Mouse (Mus musculus) left cerebral cortex, postnatal 36 days (tissue): ENCODE data around the gene Ifi208. TPM values are rescaled to one million over a fixed set of nuclear protein-coding genes. Genes with fewer than 3 reads are reported as not detected.
"Not testable (repeated sequence)": the region's sequence is repeated elsewhere in the genome, so short reads cannot be mapped to it uniquely, and the experiment has no call there.

Experiments used
- DNase-seq, 2 experiments: peaks; one replicate each; pipeline ENCODE4 v3.0.0; 2021 to 2022; ENCODE audit warnings: low spot score in 2 of 2, mixed read lengths in 1 of 2
- intact Hi-C: fragments of 180-260 bp; cut with DNase I; formaldehyde crosslinking; loops from one replicate; pipeline ENCODE4 v1.15.1; 2025
- microRNA-seq: library from miRNA; unstranded; fragments of <30 nt; microRNA quantifications from one replicate; pipeline ENCODE4 v1.2.0, GENCODE M21; 2022
- total RNA-seq, 2 experiments: library from RNA; stranded (reverse); gene quantifications; 2 replicates each; pipeline ENCODE4 v1.2.3; 2021

The Ifi208 gene
- not detected for total RNA-seq

DNA sequence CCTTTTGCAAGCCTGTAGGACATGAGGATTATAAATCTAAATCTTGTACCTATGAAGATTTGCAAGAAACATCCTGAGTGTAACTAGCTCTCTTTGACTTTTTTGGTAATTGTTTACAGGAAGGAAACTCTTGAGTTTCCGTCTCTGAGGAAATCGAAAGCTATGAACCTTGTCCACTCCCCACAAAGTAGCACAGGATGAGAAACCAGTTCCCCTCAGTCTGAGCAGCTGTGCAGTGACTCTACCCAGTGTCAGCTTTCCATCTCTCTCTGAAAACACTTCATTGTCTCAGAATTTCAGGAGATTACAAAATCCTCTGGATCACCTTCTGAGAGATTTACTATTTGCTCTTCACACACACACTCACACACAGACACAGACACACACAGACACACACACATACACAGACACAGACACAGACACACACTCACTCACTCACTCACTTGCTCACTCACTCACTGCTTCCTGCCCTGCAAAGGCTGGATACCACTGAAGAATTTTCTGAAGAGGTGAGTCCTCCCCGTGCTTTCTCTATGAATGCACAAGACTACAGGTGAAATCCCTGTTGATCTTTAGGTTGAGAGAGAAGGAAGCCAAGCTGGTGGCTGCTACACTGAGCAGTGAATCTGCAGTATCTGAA, at the start of gene Ifi208:
Ifi208 (plus strand) TSS at position 218 of the 640 bp plus-strand sequence.
- DNase-seq, intact Hi-C loops: not testable (repeated sequence)

- intact Hi-C loops, result no loop called here
- DNase-seq, result no peak
Observed at GRCm38 (mm10) chr1:173624052-173624451, 49.4 kb upstream of the Ifi208 start.

DNA sequence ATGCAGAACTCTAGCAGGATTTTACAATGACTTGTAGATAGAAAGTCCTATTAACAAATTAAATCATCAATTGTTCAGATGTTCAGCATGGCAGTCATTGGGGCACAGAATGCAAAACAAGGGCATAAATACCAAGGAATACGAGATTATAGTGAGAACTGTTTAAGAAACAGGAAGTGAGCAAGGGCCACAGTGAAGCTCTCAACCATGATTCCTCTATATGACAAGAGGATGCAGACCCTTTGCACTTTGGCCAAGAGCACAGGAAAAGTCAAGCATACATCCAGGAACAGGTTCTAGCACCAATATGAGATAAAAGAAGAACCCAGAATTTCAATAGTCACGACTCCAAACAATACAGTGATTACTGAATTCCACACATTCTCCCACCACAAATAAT, 46.8 kb upstream of the Ifi208 start:
- no peak for DNase-seq
- intact Hi-C loops, result no loop called here

- intact Hi-C loops, DNase-seq: not testable (repeated sequence)
Observed at GRCm38 (mm10) chr1:173630622-173631021, 42.9 kb upstream of the Ifi208 start, which contains the start of gene Ifi209. TSS of gene Ifi209 (plus strand) at chr1:173630917.

DNA sequence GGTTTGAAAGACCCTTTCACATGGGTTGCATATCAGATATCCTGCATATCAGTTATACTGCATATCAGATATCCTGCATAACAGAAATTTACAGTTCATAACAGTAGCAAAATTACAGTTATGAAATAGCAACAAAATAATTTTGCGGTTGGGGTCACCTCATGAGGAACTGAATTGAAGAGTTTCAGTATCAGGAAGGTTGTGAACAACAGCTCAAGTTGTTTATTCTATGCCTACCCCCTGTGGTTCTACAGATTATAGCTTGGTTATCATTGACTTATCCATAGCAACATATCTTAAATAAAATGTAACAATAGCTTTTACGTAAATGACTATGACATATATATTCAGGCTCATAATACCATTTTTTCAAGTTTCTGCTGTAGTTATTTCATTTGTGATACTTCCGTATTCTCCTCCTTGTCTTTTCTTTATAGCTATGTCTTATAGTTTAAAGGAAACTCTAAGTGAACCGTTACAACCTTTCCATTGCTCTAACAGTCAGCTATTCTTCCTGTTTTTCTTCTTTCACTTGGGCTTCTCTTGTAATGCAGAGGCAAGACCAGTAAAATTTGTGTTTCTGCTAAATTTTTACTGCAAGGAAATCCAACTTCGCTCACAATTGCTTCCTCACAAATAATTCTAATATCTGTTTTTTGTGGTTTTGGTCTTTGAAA, 39.4 kb upstream of the Ifi208 start:
- no peak for DNase-seq
- intact Hi-C loops, result no loop called here

DNA sequence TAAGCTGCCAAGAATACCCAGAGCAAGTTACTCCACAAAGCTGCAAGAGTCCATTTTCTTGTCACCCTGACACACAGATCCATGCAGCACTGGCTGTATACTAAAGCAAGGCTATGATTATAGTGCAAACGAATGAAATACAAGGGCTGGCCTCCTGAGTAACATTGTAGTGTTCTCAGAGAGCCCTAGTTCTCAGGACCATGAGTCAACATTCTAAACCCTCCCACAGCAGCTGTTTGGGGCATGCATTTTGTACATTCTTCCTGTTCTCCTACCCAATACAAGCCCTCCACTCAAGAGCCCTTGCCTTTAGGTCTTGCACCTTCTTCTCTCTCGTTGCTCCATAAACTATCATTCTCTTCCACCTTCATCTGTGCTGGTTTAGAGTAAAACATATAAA, 28.1 kb upstream of the Ifi208 start:
- intact Hi-C loops, result no loop called here

GRCm38 (mm10) chr1:173657973-173658372, 15.5 kb upstream of the Ifi208 start:
- no peak for DNase-seq
- intact Hi-C loops, result no loop called here

More for the DNA sequence above, 28.1 kb upstream of the Ifi208 start:
- DNase-seq, result no peak

DNA sequence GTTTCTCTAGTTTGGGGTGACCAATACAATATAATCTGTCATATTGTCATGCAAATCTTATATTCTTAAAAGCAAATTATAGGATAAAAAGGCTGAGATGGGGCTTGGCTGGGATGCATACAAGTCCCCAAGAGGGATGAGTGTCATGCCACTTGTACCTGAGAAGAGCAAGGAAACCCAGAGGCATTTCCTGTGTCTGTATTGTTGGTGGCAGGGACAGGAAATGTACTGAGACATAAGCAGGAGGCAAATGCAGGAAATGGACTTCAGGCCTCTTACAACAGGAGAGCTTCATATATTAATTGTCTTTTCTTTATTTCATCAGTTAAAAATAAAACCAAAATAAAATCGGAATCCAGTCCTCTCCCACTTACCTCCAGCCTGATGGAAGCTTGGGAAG, 5.1 kb downstream of the Ifi208 start:
- intact Hi-C loops, DNase-seq: not testable (repeated sequence)

GRCm38 (mm10) chr1:173694270-173694669, 20.8 kb downstream of the Ifi208 start:
- DNase-seq, result no peak
- intact Hi-C loops, result no loop called here

- intact Hi-C loops, result no loop called here
- no peak for DNase-seq
Observed at GRCm38 (mm10) chr1:173733219-173733618, 59.7 kb downstream of the Ifi208 start.

DNA sequence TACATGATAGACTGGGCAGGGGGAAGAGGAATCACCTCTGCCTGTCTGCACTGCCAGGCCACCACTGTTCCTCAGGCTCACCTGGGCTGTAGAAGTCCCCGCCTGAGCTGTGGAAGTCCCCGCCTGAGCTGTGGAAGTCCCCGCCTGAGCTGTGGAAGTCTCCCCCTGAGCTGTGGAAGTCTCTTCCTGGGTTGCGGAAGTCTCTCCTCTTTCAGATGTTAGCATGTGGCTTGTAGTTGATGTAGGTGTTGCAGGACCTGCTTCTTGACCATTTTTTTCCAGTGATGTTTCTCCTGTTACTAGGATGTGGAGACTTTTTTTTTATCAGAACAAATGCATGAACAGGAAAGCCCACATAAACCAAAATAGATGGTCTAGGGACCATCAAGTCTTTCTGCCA, 61.5 kb downstream of the Ifi208 start:
- DNase-seq, intact Hi-C loops: not testable (repeated sequence)

GRCm38 (mm10) chr1:173736986-173737385, 63.5 kb downstream of the Ifi208 start:
- DNase-seq, result no peak
- intact Hi-C loops, result no loop called here

DNA sequence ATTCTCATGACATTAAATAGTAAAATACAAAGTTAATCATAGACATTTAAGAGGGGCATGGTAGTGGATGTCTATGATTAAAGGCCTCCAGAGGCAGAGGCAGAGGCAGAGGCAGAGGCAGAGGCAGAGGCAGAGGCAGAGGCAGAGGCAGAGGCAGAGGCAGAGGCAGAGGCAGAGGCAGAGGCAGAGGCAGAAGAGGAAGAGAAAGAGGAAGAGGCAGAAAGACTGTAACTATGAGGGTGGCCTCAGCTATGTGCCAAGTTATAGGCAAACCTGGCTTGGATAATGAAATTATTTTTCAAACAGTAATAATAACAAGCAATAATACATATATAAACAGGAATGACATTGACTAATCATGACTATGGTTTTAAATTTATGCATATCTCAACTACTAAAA, 67.1 kb downstream of the Ifi208 start:
- no peak for DNase-seq
- intact Hi-C loops, result no loop called here

DNA sequence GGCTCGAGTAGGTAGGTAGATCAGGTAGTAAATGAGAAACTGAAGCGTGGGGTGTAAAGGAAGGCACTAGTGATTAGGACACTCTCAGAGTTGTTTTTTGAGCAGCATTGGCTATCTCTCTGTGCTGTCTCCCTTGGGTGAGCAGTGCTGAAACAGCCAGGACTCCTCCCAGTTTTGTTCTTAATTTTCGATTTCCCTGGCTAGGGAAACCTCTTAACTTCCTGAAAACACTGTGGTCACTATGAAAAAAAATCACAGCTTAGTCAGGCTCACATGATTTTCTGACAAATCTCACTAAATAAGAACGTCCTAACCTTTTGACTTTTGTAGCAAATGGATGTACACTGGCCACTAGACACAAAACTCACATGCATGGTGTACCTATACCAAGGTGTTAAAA, 68.2 kb downstream of the Ifi208 start, which contains the start of gene Ifi207:
Ifi207 (minus strand) TSS at position 92 of the 400 bp plus-strand sequence.
- intact Hi-C loops, result no loop called here
- no peak for DNase-seq

GRCm38 (mm10) chr1:173742262-173742661, 68.8 kb downstream of the Ifi208 start:
- DNase-seq, result no peak
- intact Hi-C loops, result no loop called here

Small RNAs within 50 kb of the gene (microRNA-seq; reads per million reads assigned to microRNA genes)
- gene Gm44339, result not detected

Other genes with a start within 250 kb of the Ifi208 start
- gene Ifi206, start 182.6 kb upstream of the Ifi208 start, total RNA-seq, result not detected
- not detected for gene Ifi214, start 137.7 kb upstream of the Ifi208 start, total RNA-seq
- not detected for gene Ifi213, start 74.4 kb upstream of the Ifi208 start, total RNA-seq
- gene Ifi209, start 42.8 kb upstream of the Ifi208 start, total RNA-seq, result not detected
- under 1 TPM; 0.15 to 0.18 TPM for gene Ifi207, start 68.1 kb downstream of the Ifi208 start, total RNA-seq
- gene Ifi204, start 93.3 kb downstream of the Ifi208 start, total RNA-seq, result under 1 TPM in 1 of 2 experiments, not detected in 1; 0.25 TPM
- gene Ifi211, start 239.4 kb downstream of the Ifi208 start, total RNA-seq, result under 1 TPM in 1 of 2 experiments, not detected in 1; 0.17 TPM